In genomic region chr12:112150011-112150410, GRCm38 (mm10) we compare ENCODE assay signal across 12 mouse cellular contexts. TPM values are rescaled to one million over a fixed set of nuclear protein-coding genes. Genes with fewer than 3 reads are reported as not detected.
DNase-seq lines count a peak whose midpoint lies in the region; ATAC-seq and TF ChIP-seq lines count a peak whose summit lies in the region.
"Had no signal": no experiment of that assay in that cellular context is flagged by ENCODE, and none has a peak within 500 bp of the region (broad histone marks: within the 10 kb centered on the region; RNA-seq: fewer than 3 reads in every experiment).

No protein-coding gene starts in this region.

- no peak for DNase-seq in gastrocnemius, adult 2 months
- DNase-seq in gastrocnemius, adult 8-10 months (ENCODE audit: low spot score in 2 of 2) = no peak
- DNase-seq in thymus, postnatal 25 days = no peak
- no peak for DNase-seq in left cerebral cortex, postnatal 4 days
- DNase-seq: cerebellum, postnatal 14 days; kidney, postnatal 10 days; thymus, adult 18-20 months had no signal

- peak overlapping the region; percentile 7; the same call in 1 of the 2 replicates for H3K4me2 ChIP-seq in intestine, embryonic 15.5 days (replicated peaks)
- no peak overlapping the region for H3K4me2 ChIP-seq in intestine, postnatal 0 days (replicated peaks; ENCODE audit: low read depth)
- H3K4me2 ChIP-seq in forebrain, embryonic 15.5 days (replicated peaks) = peak overlapping the region; percentile 90
- H3K4me2 ChIP-seq in midbrain, embryonic 12.5 days (replicated peaks) = peak overlapping the region; percentile 79

- no peak for TF ChIP-seq CTCF in gastrocnemius, adult 2 months (IDR thresholded peaks at IDR 0.05)
- no peak for TF ChIP-seq CTCF in intestine, postnatal 0 days (IDR thresholded peaks at IDR 0.05; ENCODE audit: low read depth)

- peak overlapping the region; percentile 29 for H3K4me3 ChIP-seq in gastrocnemius, adult 2 months
- H3K4me3 ChIP-seq in intestine, embryonic 15.5 days (replicated peaks) = no peak overlapping the region
- no peak overlapping the region for H3K4me3 ChIP-seq in intestine, postnatal 0 days (ENCODE audit: low read depth, low read length)
- H3K4me3 ChIP-seq in forebrain, embryonic 15.5 days = peak overlapping the region; percentile 24
- peak overlapping the region; percentile 1; the same call in 1 of the 2 replicates for H3K4me3 ChIP-seq in midbrain, embryonic 12.5 days

- intact Hi-C loops in gastrocnemius, adult 2 months (cut with DNase I) = no loop called here
- intact Hi-C loops in left cerebral cortex, postnatal 4 days (cut with DNase I) = no loop called here

- H3K4me1 ChIP-seq in intestine, embryonic 15.5 days (replicated peaks) = peaks cover 30% of the 10 kb centered on the region
- peaks cover 8% of the 10 kb centered on the region for H3K4me1 ChIP-seq in intestine, postnatal 0 days (replicated peaks; ENCODE audit: control insufficient read depth, insufficient read depth, low read length)
- H3K4me1 ChIP-seq in forebrain, embryonic 15.5 days = peaks cover 96% of the 10 kb centered on the region
- H3K4me1 ChIP-seq in midbrain, embryonic 12.5 days = peaks cover 88% of the 10 kb centered on the region

- no peak for ATAC-seq in intestine, embryonic 15.5 days
- ATAC-seq in intestine, postnatal 0 days = no peak
- no peak for ATAC-seq in forebrain, embryonic 15.5 days (replicated peaks)
- ATAC-seq in midbrain, embryonic 12.5 days (ENCODE audit: low FRiP score, low read depth) = no peak

- H3K27ac ChIP-seq in gastrocnemius, adult 2 months = peak overlapping the region; percentile 51
- H3K27ac ChIP-seq in intestine, embryonic 15.5 days = no peak overlapping the region
- no peak overlapping the region for H3K27ac ChIP-seq in intestine, postnatal 0 days (ENCODE audit: low read depth, low read length)
- no peak overlapping the region for H3K27ac ChIP-seq in forebrain, embryonic 15.5 days (replicated peaks)
- no peak overlapping the region; the same call in 1 of the 2 replicates for H3K27ac ChIP-seq in midbrain, embryonic 12.5 days (replicated peaks)

- no peaks in the 10 kb centered on the region for H3K36me3 ChIP-seq in intestine, embryonic 15.5 days
- H3K36me3 ChIP-seq in intestine, postnatal 0 days (ENCODE audit: control insufficient read depth, insufficient read depth) = no peaks in the 10 kb centered on the region
- H3K36me3 ChIP-seq in forebrain, embryonic 15.5 days = no peaks in the 10 kb centered on the region
- no peaks in the 10 kb centered on the region for H3K36me3 ChIP-seq in midbrain, embryonic 12.5 days

- H3K27me3 ChIP-seq in intestine, embryonic 15.5 days (replicated peaks) = peaks cover 13% of the 10 kb centered on the region
- peaks cover 23% of the 10 kb centered on the region for H3K27me3 ChIP-seq in intestine, postnatal 0 days (replicated peaks; ENCODE audit: control insufficient read depth, insufficient read depth, low read length)
- H3K27me3 ChIP-seq in forebrain, embryonic 15.5 days = no peaks in the 10 kb centered on the region
- peaks cover 90% of the 10 kb centered on the region for H3K27me3 ChIP-seq in midbrain, embryonic 12.5 days

- H3K9ac ChIP-seq in intestine, embryonic 15.5 days = no peak overlapping the region
- no peak overlapping the region for H3K9ac ChIP-seq in intestine, postnatal 0 days (ENCODE audit: low read depth, low read length)
- H3K9ac ChIP-seq in forebrain, embryonic 15.5 days (replicated peaks) = peak overlapping the region; percentile 32; the same call in 1 of the 2 replicates
- H3K9ac ChIP-seq in midbrain, embryonic 12.5 days (replicated peaks) = 0 out of 2 replicates have a peak overlapping the region, but pooled peaks have one; percentile 2

- WGBS in intestine, embryonic 15.5 days = 51% methylated on average over 7 of the region's 7 CpGs
- 48% methylated on average over 7 of the region's 7 CpGs for WGBS in intestine, postnatal 0 days
- 59% methylated on average over 7 of the region's 7 CpGs for whole genome bisulfite sequencing in forebrain, embryonic 15.5 days
- 77% methylated on average over 7 of the region's 7 CpGs for WGBS in midbrain, embryonic 12.5 days

- no peaks in the 10 kb centered on the region for H3K9me3 ChIP-seq in intestine, embryonic 15.5 days
- no peaks in the 10 kb centered on the region for H3K9me3 ChIP-seq in intestine, postnatal 0 days (ENCODE audit: control insufficient read depth)
- no peaks in the 10 kb centered on the region for H3K9me3 ChIP-seq in forebrain, embryonic 15.5 days
- H3K9me3 ChIP-seq in midbrain, embryonic 12.5 days = no peaks in the 10 kb centered on the region

RNA-seq across cellular contexts. Expression of gene Kif26a, which starts 4.0 kb away (rescaled TPM):
- total RNA-seq in gastrocnemius, adult 2 months (2021) = 1 to 10 TPM; 3.6 to 3.7 TPM
- 1 to 10 TPM; 3.4 to 4.5 (median 3.5) TPM for total RNA-seq in gastrocnemius, adult 8-10 months (2022)
- polyA plus RNA-seq in intestine, embryonic 15.5 days (2015; fragmentation: Nextera tagmentation; extraction: Ambion mirVana) = 2.9 and 3.0 TPM in 2 replicates
- 0.89 and 1.1 TPM in 2 replicates for polyA plus RNA-seq in intestine, postnatal 0 days (2015; fragmentation: Nextera tagmentation; extraction: Ambion mirVana)
- polyA plus RNA-seq in forebrain, embryonic 15.5 days (2015; fragmentation: Nextera tagmentation; extraction: Ambion mirVana) = 16.1 and 18.0 TPM in 2 replicates
- 10.0 and 10.1 TPM in 2 replicates for polyA plus RNA-seq in midbrain, embryonic 12.5 days (2016; fragmentation: Nextera tagmentation; extraction: Ambion mirVana)
- total RNA-seq in left cerebral cortex, postnatal 4 days (2021) = 10 to 100 TPM; 23.0 to 24.6 TPM
- total RNA-seq: monocyte, adult 5-6 weeks had no signal

RNA-seq across cellular contexts. Expression of gene Aspg, which starts 43.5 kb away (rescaled TPM):
- total RNA-seq in gastrocnemius, adult 2 months (2021) = not detected
- not detected for total RNA-seq in gastrocnemius, adult 8-10 months (2022)
- 26.8 and 31.8 TPM in 2 replicates for polyA plus RNA-seq in intestine, embryonic 15.5 days (2015; fragmentation: Nextera tagmentation; extraction: Ambion mirVana)
- polyA plus RNA-seq in intestine, postnatal 0 days (2015; fragmentation: Nextera tagmentation; extraction: Ambion mirVana) = 14.3 and 14.4 TPM in 2 replicates
- 0.20 and 0.22 TPM in 2 replicates for polyA plus RNA-seq in forebrain, embryonic 15.5 days (2015; fragmentation: Nextera tagmentation; extraction: Ambion mirVana)
- polyA plus RNA-seq in midbrain, embryonic 12.5 days (2016; fragmentation: Nextera tagmentation; extraction: Ambion mirVana) = 0.51 and 0.56 TPM in 2 replicates
- 1 to 10 TPM; 1.2 to 1.4 TPM for total RNA-seq in left cerebral cortex, postnatal 4 days (2021)
- total RNA-seq: monocyte, adult 5-6 weeks had no signal

Comparison
In these comparisons a context has a peak if more than half of its experiments do, and no peak if none do; other contexts are left out.
1. H3K4me3 ChIP-seq: peak in gastrocnemius, adult 2 months (single experiment), forebrain, embryonic 15.5 days (single experiment) and midbrain, embryonic 12.5 days (single experiment); none in intestine, embryonic 15.5 days (single experiment) and intestine, postnatal 0 days (single experiment).
2. H3K9ac ChIP-seq: peak in forebrain, embryonic 15.5 days (single experiment) and midbrain, embryonic 12.5 days (single experiment); none in intestine, embryonic 15.5 days (single experiment) and intestine, postnatal 0 days (single experiment).